Mouse (Mus musculus) C2C12 (cell line): ENCODE measurements around the gene Lnpep. TPM values are rescaled to one million over a fixed set of nuclear protein-coding genes. Genes with fewer than 3 reads are reported as not detected.

ENCODE experiments used
- H3K27me3 ChIP-seq: one replicate; pipeline ENCODE4 v1.6.1; 2011; ENCODE audit not compliant: control insufficient read depth, insufficient read depth, insufficient read length
- H3K36me3 ChIP-seq: one replicate; pipeline ENCODE4 v1.6.1; 2011; ENCODE audit not compliant: control insufficient read depth, insufficient read depth
- H3K4me3 ChIP-seq: one replicate; pipeline ENCODE4 v1.5.1; 2011; ENCODE audit warnings: mild to moderate bottlenecking, control low read depth; ENCODE audit not compliant: poor library complexity, insufficient read depth, severe bottlenecking
- H3K79me2 ChIP-seq: one replicate; pipeline ENCODE4 v1.6.1; 2011; ENCODE audit not compliant: control insufficient read depth, insufficient read depth
- H3K79me3 ChIP-seq: one replicate; pipeline ENCODE4 v1.6.1; 2011; ENCODE audit warnings: low read depth, control low read depth
- H3ac ChIP-seq: one replicate; pipeline ENCODE3; 2011; ENCODE audit warnings: low read depth; ENCODE audit not compliant: control insufficient read depth, insufficient read length
- CEBPB ChIP-seq: IDR thresholded peaks from one replicate; pipeline ENCODE4 v1.6.1; 2011; ENCODE audit warnings: low read depth, mild to moderate bottlenecking, control low read depth, moderate library complexity
- CTCF ChIP-seq: IDR thresholded peaks from one replicate; pipeline ENCODE4 v1.5.1; 2011; ENCODE audit not compliant: control insufficient read depth, insufficient read depth, insufficient read length
- FOSL1 ChIP-seq: IDR thresholded peaks from one replicate; pipeline ENCODE4 v1.8.0; 2011; ENCODE audit warnings: mild to moderate bottlenecking, low read length; ENCODE audit not compliant: poor library complexity, insufficient read depth, severe bottlenecking
- MAX ChIP-seq: IDR thresholded peaks from one replicate; pipeline ENCODE4 v1.6.1; 2011; ENCODE audit warnings: mild to moderate bottlenecking, control low read depth
- MYOD1 ChIP-seq: IDR thresholded peaks from one replicate; pipeline ENCODE4 v1.6.1; 2011; ENCODE audit warnings: low read depth; ENCODE audit not compliant: control insufficient read depth, insufficient read length
- MYOG ChIP-seq: IDR thresholded peaks from one replicate; pipeline ENCODE4 v1.6.1; 2011; ENCODE audit not compliant: control insufficient read depth, insufficient read length; ENCODE audit errors: extremely low read depth
- USF1 ChIP-seq: IDR thresholded peaks from one replicate; pipeline ENCODE4 v1.6.1; 2011; ENCODE audit warnings: low read depth, mild to moderate bottlenecking, control low read depth, moderate library complexity
- polyA plus RNA-seq: library from polyadenylated mRNA; unstranded; fragments of >200 nt; fragmentation: generic; extraction: Trizol; gene quantifications from one replicate; pipeline ENCODE4 v1.2.1, GENCODE M21; 2012; ENCODE audit warnings: missing spikeins

The Lnpep gene
- polyA plus RNA-seq, 1 experiment, result 4.5 TPM

DNA sequence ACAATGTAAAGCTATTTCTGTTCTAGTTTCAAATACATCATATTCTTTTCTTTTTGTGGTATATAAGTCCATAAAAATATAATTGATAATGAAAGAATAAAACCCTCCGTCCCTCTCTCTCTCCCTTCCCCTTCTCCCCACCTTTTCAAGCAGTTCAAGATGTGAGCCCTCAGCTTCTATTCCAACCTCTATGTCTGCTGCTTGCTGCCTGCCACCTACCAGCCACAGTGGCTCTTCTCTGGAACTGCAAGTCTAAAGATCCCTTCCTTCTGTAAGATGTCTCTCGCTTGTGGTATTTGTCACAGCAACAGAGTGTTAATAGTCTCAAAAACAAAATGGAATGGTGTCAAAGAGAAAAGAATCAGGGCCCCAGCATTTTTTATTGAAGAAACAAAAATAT is 20.3 kb downstream of the Lnpep start:
- Histone ChIP-seq H3K79me3 (peaks cover 78% of the 10 kb centered on the region), H3K79me2 (peaks cover 95% of the 10 kb centered on the region), H3ac (no peak overlapping the region), H3K4me3 (no peak overlapping the region), H3K36me3 (no peaks in the 10 kb centered on the region), H3K27me3 (no peaks in the 10 kb centered on the region)
- TF ChIP-seq USF1 (no peak), MAX (no peak), MYOD1 (no peak), CEBPB (no peak), MYOG (no peak), FOSL1 (no peak)

DNA sequence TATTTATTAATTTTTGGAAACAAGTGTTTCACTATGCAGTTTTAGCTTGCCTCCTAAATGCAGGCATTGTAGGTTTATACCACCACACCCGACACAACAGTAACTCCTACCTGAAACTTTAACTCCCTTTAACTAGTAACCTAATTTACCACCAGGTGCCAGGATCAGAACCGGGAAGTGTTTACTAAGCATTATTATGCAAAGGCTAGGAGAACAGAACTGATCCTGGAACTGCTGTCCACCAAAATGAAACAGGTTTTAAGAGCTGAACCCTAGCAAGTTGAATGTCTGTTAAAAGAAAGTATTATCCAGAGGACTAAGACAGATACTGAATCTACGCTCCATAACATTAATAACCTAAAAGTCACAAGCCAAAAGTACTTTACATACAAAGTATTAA is 21.2 kb downstream of the Lnpep start:
- TF ChIP-seq MYOD1, result no peak
- TF ChIP-seq CTCF, result no peak
- TF ChIP-seq MYOG, result no peak
- TF ChIP-seq FOSL1, result no peak
- no peak for TF ChIP-seq USF1
- TF ChIP-seq MAX, result no peak
- TF ChIP-seq CEBPB, result no peak
- peaks cover 81% of the 10 kb centered on the region for H3K79me3 ChIP-seq
- no peak overlapping the region for H3ac ChIP-seq
- H3K79me2 ChIP-seq, result peaks cover 95% of the 10 kb centered on the region
- no peaks in the 10 kb centered on the region for H3K27me3 ChIP-seq
- H3K4me3 ChIP-seq, result no peak overlapping the region
- H3K36me3 ChIP-seq, result no peaks in the 10 kb centered on the region

DNA sequence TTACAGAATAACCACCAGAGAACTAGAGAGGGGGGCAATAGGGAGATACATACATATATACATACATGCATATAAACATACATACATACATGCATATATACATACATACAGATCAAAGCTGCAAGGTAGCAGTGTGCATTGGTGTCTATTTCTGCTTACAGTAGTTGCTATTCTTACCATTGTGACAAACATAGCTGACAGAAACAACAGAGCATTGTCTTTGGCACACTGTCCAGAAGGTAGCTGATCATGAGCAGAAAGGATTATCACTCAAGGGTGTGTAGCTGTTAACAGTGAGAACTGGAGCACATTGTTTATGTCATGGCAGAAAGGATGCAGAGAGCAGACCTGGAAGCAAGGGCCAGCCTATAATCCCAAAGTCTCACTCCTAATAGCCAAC is 22.1 kb downstream of the Lnpep start:
- H3K4me3 ChIP-seq, result no peak overlapping the region
- no peak overlapping the region for H3ac ChIP-seq
- peaks cover 84% of the 10 kb centered on the region for H3K79me3 ChIP-seq
- H3K36me3 ChIP-seq, result no peaks in the 10 kb centered on the region
- TF ChIP-seq MYOG (no peak), CTCF (no peak), MYOD1 (no peak), USF1 (no peak), CEBPB (no peak), FOSL1 (no peak), MAX (no peak)
- peaks cover 95% of the 10 kb centered on the region for H3K79me2 ChIP-seq
- H3K27me3 ChIP-seq, result no peaks in the 10 kb centered on the region

DNA sequence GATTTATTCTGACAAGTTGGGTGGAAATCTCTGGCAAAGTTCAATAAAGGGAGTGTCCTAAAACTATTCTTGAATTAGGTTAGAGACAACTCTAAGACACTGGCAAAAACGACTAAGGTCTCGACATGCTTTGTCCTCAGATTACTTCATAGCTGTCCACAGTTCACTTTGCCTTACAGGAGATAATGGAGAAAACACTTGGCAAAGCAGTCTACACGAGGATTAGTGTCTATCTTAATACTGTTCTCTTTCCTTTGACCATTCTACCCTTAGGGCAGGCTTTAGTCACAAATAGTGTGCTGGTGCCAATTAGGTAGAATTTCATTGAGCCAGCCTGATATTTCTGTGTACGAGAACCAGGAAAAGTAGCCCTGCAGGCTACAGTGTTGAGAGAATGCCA is 22.5 kb downstream of the Lnpep start:
- Histone ChIP-seq H3K79me3 (peaks cover 85% of the 10 kb centered on the region), H3K79me2 (peaks cover 95% of the 10 kb centered on the region), H3K27me3 (no peaks in the 10 kb centered on the region), H3K4me3 (no peak overlapping the region), H3ac (no peak overlapping the region), H3K36me3 (no peaks in the 10 kb centered on the region)
- TF ChIP-seq CEBPB, result no peak
- TF ChIP-seq MYOD1, result no peak
- no peak for TF ChIP-seq USF1
- TF ChIP-seq FOSL1, result no peak
- TF ChIP-seq CTCF, result no peak

DNA sequence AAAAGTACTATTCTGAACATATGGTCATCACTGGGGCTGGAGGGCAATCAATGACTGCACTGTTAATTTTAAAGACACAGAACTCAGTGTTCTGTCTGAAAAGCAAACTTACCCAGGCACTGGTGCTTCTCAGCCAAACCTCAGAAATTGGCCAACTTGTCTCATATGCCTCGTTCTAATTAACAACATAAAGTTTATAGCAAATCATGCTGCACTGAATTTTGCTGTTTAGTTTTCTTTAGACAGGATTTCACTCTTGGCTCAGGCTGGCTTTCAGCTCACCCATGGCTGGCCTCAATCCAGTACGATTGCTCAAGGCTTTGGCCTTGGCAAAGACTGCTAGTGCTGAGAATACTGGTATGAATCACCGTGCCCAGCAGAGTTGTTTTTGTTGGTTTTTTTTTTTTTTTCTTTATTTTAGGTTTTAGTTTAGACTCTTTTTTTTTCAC is 24.0 kb downstream of the Lnpep start:
- peaks cover 95% of the 10 kb centered on the region for H3K79me2 ChIP-seq
- H3ac ChIP-seq, result no peak overlapping the region
- peaks cover 9% of the 10 kb centered on the region for H3K36me3 ChIP-seq
- no peak overlapping the region for H3K4me3 ChIP-seq
- peaks cover 84% of the 10 kb centered on the region for H3K79me3 ChIP-seq
- H3K27me3 ChIP-seq, result no peaks in the 10 kb centered on the region
- TF ChIP-seq CTCF, result no peak
- TF ChIP-seq CEBPB, result peak; percentile 98

DNA sequence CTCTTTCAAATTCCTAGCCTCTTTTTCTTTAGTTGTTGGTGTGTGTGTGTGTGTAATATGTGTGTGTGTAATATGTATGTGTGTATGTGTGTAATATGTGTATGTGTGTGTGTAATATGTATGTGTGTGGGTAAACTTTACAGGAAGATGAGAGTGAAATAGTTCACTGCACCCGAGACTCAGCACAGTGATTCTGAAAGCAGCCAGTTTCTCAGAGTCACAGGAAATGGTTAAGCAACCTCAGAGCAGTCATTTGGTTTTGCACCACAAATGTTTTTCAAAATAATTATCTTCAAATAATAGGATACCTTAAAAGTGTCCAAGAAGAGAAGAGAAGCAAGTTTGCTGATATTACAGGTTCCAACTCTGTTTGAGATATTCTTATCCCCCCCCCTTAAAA is 24.8 kb downstream of the Lnpep start:
- peaks cover 95% of the 10 kb centered on the region for H3K79me2 ChIP-seq
- peaks cover 84% of the 10 kb centered on the region for H3K79me3 ChIP-seq
- H3K4me3 ChIP-seq, result no peak overlapping the region
- TF ChIP-seq CEBPB (peak; percentile 70), MAX (no peak)
- no peaks in the 10 kb centered on the region for H3K27me3 ChIP-seq
- H3K36me3 ChIP-seq, result peaks cover 10% of the 10 kb centered on the region
- no peak overlapping the region for H3ac ChIP-seq

DNA sequence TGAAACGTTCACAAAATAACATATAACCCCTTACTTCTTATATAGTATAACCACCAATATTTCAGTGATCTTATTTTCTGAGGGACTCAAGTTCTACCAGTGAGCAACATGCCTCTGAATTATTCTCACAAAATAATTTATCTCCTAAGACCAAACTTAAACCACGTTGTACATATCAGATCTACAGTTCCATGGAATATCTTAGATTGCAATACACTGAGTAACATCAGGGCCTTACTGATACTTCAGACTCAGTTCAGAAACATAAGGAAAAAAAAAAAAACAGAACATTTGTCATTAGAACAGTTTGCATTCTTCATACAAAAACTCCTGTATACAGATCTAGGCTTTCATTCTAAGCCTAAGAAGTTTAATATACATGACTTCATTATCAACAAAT is 26.5 kb downstream of the Lnpep start:
- H3K79me2 ChIP-seq, result peaks cover 91% of the 10 kb centered on the region
- H3K79me3 ChIP-seq, result peaks cover 75% of the 10 kb centered on the region
- H3ac ChIP-seq, result no peak overlapping the region
- H3K36me3 ChIP-seq, result peaks cover 10% of the 10 kb centered on the region
- no peak overlapping the region for H3K4me3 ChIP-seq
- no peaks in the 10 kb centered on the region for H3K27me3 ChIP-seq
- no peak for TF ChIP-seq MAX
- TF ChIP-seq MYOG, result no peak
- no peak for TF ChIP-seq USF1
- no peak for TF ChIP-seq CEBPB
- no peak for TF ChIP-seq MYOD1
- TF ChIP-seq CTCF, result no peak
- no peak for TF ChIP-seq FOSL1
